Mouse (Mus musculus) T-helper 17 cell (primary cell): ENCODE results near the gene Anapc11.
"Not testable (repeated sequence)": the region's sequence is repeated elsewhere in the genome, so short reads cannot be mapped to it uniquely, and the experiment has no call there.

Source experiments
- in situ Hi-C, 2 experiments: fragments of 300-600 bp; cut with MboI, MseI; formaldehyde crosslinking; loops; 1 replicate in 1 of 2; 2 replicates in 1 of 2; pipeline ENCODE4 v1.15.1; 2025; ENCODE audit warnings: high pct_unique_total_duplicates in 2 of 2

Gene Anapc11

DNA sequence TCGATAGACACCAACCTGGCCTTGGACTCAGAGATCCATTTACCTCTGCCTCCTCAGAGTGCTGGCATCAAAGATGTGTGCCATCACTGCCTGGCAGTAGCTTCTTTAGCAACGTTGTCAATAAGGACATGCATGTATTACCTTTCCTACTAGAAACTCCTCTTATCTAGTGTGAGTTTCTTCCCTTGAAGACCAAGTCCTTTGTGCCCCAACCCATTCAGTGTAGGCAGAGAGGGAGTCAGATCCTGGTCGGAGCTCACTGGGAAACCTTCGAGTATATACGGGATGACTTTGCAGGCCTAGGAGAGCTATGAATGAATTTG is 24.0 kb upstream of the Anapc11 start:
- in situ Hi-C loops, result loop anchor here in 1 of 2 experiments (5.0 kb wide), 1 partner anchor 87 kb away; no protein-coding TSS in a partner anchor

- in situ Hi-C loops, result no loop called here
Measured at GRCm38 (mm10) chr11:120575046-120575445, 23.2 kb upstream of the Anapc11 start.

DNA sequence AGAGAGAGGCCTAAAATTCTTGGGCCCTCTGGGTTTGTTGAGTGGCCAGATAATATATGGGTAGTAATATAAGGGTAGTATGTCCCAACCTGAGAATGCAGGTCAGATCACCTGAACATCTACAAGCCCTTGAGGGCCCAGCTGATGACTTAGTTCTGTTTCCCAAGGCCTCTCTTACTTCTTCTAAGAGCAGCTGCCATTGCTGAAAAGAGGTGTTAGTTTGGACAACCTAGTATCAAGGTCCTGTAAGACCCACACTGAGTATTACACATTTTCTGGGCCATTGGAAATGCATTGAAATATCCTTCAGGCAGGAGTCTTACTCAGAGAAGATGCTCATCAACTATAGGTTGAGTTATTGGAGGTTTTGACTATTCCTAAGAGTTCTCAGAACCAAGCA is 22.3 kb upstream of the Anapc11 start:
- in situ Hi-C loops, result no loop called here

GRCm38 (mm10) chr11:120576365-120576981 is 21.7 kb upstream of the Anapc11 start:
- in situ Hi-C loops, result no loop called here

DNA sequence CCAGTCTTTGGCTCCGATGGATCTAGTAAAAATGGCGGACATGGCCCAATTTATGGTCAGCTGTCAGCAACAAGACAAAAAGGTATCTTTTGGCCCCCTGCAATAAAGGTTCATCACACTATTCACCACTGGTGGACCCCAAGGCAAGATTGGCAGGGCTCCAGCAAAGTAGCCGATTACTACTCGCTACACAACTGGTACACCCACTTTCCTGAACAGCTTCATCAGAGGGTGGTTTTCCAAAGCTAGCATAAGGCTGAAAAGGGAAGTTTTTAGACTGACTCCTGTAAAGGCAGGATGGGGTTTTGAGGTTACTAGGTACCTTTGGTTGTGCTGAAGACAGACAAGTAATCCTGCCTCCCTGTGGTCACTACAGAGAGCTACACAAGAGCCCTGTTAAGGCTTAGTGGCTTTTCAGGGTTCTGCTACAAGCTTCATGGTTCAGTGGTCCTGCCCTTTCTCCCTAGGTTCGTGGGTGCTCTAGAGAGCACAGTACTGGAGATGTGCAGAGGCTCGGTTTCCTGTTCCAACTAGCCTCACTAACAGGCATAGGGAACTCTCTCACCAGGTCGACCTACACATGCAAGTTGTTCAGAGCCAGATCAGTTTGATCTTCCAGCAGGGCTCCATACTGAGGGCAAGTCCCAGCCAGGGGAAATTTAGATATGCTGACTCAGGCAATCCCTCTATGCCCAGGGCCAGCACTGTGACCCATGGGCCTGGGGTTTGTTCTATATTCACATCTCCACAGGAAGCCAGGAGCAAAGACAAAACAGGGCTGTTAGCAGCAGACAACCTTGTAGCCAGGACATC is 20.8 kb upstream of the Anapc11 start:
- in situ Hi-C loops, result no loop called here

DNA sequence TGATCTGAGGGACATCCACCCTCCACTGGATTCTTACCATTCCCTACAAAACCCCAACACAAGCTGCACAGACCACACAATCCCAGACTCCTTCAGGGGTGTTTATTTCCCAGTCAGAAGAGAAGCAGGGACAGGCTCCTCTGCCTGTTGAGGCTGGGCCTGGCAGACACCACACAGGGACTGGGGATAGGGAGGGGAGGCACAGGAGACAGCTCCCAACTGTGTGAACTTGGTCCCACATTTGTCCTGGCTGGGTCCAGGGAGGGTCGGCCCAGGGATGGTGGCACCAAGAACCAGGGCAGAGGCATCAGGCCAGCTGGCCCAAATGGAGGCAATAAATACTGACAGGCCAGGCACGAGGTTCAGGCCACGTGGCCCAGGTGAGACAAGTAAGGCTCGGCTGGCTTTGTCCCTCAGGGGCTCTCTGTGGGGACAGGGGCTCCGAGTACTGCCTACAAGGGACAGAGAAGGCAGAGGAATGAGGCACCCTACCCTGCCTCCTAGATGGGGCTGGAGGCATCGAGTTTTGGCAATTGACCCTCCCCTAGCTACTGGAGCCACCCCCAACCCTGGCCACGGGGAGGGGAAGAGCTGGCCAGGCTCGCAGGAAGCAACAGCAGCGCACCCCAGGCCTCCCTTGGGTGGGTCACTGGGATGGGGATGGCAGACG is 20.1 kb upstream of the Anapc11 start:
- in situ Hi-C loops, result no loop called here

DNA sequence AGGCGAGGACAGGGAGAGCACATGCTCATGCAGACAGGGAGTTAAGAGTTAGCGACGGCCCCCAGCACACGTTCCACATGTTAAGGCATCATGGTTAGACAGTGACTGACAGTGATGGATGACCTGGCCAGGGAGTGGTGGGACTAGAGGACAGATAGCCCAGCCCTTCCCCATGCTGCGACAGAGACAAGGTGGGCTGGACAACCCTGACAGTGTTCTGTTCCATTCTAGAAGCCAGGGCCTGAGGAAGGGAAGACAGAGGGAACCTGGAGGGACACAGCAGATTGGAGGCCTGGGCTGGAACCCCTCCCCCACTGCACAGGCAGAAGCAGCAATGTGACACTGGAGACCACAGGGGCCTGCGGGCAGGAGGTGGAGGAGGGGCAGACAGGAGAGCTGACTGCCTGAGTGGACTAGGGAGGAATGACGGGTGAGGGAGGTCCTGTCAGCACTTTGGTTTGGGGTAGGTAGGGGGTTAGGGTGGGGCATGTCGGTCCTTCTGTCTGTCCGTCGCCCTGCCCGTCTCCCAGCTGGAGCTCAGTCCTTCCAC is 19.5 kb upstream of the Anapc11 start:
- in situ Hi-C loops, result no loop called here

- in situ Hi-C loops, result no loop called here
Measured at GRCm38 (mm10) chr11:120579316-120580107, 18.7 kb upstream of the Anapc11 start.

DNA sequence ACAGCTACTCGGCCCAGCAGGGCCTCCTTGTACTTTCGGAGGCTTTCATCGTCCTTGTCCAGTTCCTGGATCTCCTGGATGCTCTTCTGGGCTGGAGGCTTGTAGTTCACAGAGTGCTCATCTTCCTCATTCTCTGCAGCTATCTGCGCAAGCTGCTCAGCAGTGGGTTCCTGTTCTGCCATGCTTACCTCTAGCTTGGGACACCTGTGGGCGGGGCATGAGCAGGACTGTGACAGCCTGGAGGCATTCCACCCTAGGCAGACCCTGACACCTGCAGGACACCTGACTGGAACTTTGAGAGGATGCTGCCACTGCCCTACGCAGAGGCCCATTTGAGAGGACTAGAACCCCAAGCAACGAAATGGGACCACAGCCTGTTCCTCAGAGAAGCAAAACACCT is 18.0 kb upstream of the Anapc11 start:
- in situ Hi-C loops, result no loop called here

GRCm38 (mm10) chr11:120580871-120581331 is 17.3 kb upstream of the Anapc11 start:
- in situ Hi-C loops, result no loop called here

- in situ Hi-C loops, result no loop called here
Measured at GRCm38 (mm10) chr11:120581490-120582267, 16.5 kb upstream of the Anapc11 start, which contains the start of gene Arhgdia. TSS of gene Arhgdia (minus strand) at chr11:120581624.

- in situ Hi-C loops, result no loop called here
Measured at GRCm38 (mm10) chr11:120582268-120582981, 15.8 kb upstream of the Anapc11 start.

DNA sequence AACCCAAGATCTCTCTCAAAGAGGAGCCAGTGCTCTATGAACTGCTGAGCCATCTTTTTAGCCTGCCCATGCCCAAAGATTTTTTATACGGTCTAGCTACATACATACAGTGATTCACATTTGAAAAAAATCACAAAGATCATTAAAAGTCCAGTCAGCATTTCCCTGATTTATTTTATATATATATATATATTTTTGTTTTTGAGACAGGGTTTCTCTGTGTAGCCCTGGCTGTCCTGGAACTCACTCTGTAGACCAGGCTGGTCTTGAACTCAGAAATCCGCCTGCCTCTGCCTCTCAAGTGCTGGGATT is 15.3 kb upstream of the Anapc11 start:
- in situ Hi-C loops, result not testable (repeated sequence)

- in situ Hi-C loops, result no loop called here
Measured at GRCm38 (mm10) chr11:120583937-120584336, 14.3 kb upstream of the Anapc11 start.

DNA sequence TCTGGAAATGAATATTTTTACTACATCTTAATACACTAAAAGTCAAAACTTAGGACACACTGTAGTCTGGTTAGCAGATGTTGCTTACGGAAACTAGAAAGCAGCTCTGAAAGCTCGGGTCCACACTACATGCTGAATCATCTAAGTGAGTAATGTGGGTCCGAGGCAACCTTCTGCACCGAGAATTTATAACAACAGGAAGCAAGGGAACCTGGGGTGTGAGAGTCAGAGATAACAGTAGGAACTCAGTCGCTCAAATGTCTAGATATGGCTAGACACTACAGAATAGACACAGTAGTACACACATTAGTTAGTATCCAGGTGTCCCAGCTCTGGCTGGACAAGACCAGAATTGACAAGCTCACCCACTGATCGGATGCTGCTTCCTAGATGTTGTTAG is 9.7 kb upstream of the Anapc11 start:
- in situ Hi-C loops, result no loop called here

GRCm38 (mm10) chr11:120597240-120598235 is 683 bp upstream of the Anapc11 start:
- in situ Hi-C loops, result loop anchor here in 1 of 2 experiments (10.0 kb wide), 1 partner anchor 357 kb away; no protein-coding TSS in a partner anchor

GRCm38 (mm10) chr11:120598990-120599549 is 849 bp downstream of the Anapc11 start:
- in situ Hi-C loops, result loop anchor here in 1 of 2 experiments (10.0 kb wide), 1 partner anchor 356 kb away; no protein-coding TSS in a partner anchor

GRCm38 (mm10) chr11:120600716-120601115 is 2.5 kb downstream of the Anapc11 start:
- in situ Hi-C loops, result no loop called here
